Mouse (Mus musculus) urinary bladder, postnatal 14 days (tissue): ENCODE measurements around the gene Yif1a.

Experiments
- DNase-seq: peaks from one replicate; pipeline ENCODE4 v3.0.0; 2021; ENCODE audit warnings: low spot score

Gene Yif1a

DNA sequence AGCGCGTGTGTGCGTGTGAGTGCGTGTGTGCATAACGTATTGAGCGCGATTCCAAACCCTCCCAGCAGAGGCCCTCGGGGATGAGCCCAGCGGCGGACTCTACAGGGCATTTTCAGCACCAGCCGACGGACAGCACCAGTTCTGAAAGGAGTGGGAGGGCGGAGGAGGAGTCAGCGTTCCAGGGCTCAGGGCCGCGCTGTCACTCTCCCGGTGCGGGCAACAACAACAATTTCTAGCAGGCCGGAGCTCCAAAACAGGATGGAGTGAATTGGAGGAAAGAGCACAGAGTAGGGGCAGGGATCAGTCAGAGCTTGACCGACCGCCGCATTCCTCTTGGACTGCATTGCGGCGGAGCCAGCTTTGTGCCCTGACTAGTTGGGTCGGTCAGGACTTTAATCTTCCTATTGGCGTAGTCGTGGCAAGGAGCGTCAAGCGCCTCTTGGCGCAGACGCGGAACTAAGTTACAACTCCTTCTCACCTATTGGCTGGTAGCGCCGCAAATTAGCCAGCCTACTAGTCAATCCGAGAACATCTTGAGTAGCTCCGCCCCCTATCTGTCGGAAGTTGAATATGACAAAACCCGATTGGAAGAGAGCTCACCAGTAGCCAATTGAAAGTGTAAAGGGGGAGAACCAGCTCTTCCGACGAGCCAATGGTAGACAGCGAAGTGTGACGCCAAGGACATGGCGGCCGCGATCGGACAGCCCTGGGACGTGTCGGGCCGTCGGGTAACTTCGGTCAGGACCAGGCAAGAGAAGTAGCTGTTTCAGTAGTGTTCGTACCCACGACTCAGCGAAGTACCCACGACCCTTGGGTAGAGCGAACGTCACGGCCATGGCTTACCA is at the start of gene Yif1a:
Yif1a (plus strand) TSS at position 655 of the 845 bp plus-strand sequence.
- DNase-seq: peak; percentile 95

- peak; percentile 90 for DNase-seq
Observed at GRCm38 (mm10) chr19:5038709-5039156, 49.6 kb upstream of the Yif1a start, which contains the start of the genes B4gat1 and AC124502.3. B4gat1 (plus strand) TSS chr19:5038826. AC124502.3 (plus strand) TSS chr19:5038891.

- DNase-seq: no peak
Observed at GRCm38 (mm10) chr19:5039301-5040114, 48.8 kb upstream of the Yif1a start.

DNA sequence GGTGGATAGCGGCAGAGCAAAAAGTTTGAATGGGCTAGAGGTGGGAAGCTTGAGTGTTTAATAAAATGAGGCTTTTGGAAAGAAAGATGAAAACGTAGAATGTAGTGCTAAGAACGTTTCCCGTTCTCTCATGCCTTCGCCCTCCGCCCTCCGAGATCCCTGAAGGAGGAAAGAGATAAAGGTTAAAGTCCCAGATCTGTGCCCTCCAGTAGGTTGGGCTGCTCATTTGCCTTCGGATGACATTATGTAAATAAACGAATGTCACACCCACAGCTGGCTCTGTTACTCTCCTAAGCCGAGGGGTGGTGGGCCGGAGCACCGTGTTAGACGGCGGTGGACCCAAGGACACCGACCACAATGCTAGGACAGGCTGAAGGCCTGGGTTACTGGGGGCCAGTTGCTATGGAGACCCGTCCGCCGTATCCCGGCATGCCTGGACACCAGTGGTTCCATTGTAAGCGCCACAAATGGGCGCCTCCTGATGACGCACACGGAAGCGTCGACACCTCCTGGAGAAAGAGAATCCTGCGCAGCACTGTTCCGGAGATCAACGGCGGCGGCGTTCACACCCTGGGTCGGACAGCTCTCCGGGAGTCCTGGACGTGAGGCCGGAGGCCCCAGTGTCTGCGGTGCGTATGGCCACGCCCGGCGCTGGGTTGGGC is 47.3 kb upstream of the Yif1a start, which contains the start of gene Brms1:
Brms1 (plus strand) TSS at position 493 of the 662 bp plus-strand sequence.
- DNase-seq: peak; percentile 89

- DNase-seq: no peak
Observed at GRCm38 (mm10) chr19:5041588-5041987, 46.8 kb upstream of the Yif1a start.

- no peak for DNase-seq
Observed at GRCm38 (mm10) chr19:5045531-5045930, 42.8 kb upstream of the Yif1a start.

DNA sequence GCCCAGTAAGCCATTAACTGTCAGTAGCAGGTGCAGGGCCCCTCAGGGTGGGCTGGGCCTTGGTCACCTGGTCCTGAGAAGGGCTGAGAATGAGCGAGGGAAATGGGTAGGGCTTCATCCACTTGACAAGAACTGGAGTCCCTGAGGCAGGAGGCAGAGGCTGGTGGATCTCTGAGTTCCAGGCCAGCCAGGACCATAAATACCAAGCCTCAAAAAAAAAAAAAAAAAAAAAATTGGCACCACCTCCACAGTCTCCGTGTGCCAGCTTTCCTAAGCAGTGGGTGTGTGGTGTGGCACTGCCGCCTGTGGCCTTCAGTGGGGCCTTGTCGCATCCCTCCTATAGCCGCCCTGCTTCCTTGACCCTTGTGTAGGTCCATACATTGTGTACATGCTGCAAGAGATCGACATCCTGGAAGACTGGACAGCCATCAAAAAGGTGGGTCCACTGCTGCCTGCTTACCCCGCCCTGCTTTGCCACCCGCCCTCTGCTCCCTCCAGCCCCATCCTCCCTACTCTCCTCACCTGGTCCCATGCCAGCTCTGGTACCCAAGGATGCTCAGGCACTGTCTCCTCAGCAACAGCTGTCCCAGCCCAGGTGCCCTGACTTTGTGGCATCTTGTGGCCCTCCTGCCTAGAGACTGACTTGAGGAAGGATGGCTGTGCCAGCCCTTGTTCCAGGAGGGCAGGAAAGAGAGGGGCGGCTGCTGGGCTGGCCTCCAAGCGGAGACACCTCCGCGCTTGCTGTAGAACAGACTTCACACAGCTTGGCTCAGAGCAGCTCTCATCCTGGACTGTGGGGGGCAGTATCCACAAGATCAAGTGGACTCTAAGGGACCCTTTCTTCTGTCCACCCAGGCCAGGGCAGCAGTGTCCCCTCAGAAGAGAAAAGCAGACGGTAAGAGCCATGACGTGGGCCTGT is 39.9 kb upstream of the Yif1a start:
- no peak for DNase-seq

DNA sequence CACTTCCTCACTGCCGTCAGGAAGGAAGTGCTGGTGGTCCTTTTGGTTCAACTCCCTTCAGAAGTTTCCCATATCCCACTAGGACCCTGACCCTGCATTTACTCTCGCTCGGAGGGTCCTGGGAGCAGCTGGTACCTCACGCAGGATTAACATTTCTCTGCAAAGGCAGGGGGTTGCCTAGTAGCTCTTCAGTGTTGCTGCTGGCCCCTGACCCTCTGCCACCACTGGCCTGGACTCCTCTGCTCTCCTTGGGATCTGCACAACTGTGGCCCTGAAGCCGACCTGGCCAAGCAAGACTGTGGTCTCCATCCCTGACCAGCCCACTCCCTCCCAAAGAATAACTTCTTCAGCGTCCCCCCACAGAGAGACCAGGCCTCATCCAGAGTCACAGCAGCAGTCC is 39.0 kb upstream of the Yif1a start:
- DNase-seq: no peak

- DNase-seq: peak; percentile 78
Observed at GRCm38 (mm10) chr19:5050047-5050905, 38.1 kb upstream of the Yif1a start, which contains the start of gene Rin1. Rin1 (plus strand) TSS chr19:5050481.

- DNase-seq: no peak
Observed at GRCm38 (mm10) chr19:5051031-5051430, 37.3 kb upstream of the Yif1a start.

DNA sequence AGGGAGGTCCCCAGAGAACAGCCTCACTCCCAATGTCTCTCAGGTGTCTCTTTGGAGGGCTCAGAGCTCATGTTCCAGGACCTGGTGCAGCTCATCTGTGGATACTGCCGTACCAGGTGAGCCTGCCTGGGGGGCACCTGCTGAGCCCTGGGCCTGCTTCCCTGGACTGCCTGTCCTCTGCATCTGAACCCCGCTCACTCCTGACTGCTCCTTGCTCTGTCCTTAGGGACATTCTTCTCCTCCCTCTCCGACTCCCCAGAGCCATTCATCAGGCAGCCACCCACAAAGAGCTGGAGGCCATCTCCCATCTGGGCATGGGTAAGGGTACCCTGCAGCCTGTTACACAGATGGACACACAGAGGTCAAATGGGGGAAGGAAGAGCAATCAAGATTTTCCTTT is 36.8 kb upstream of the Yif1a start:
- DNase-seq: no peak

GRCm38 (mm10) chr19:5052166-5052822 is 36.0 kb upstream of the Yif1a start:
- no peak for DNase-seq

DNA sequence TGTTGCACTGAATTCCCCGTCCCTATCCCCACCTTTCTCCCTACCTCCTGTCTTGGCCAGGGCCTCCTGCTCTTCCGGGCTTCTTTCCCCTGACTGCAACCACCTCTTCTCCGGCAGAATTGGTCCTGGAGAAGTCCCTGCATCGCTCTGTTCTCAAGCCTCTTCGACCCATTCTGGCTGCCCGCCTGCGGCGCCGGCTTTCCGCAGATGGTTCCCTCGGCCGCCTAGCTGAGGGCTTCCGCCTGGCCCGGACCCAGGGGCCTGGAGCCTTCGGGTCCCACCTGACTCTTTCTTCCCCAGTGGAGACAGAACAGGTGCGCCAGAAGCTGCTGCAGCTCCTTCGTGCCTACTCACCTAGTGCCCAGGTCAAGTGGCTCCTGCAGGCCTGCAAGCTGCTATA is 35.5 kb upstream of the Yif1a start:
- no peak for DNase-seq

GRCm38 (mm10) chr19:5053909-5054308 is 34.4 kb upstream of the Yif1a start:
- peak; percentile 66 for DNase-seq

DNA sequence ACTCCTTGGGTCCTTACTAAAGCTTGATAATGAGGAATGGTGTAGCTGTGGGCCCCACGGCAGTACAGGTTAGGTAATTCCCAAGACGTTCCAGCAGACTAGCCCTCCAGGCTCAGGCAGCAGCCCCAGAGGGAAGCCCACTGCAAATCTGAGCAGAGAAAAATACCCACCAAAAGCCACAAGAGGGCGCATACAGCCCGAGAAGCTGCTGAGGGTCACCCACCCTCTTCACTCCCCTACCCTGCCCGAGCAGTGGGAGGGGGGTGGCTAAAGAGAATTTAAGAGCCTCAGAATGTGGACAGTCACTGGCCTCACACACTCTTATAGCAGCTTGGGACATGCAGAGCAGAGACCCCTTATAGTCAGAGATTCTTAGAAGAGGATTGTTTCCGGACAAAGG is 32.1 kb upstream of the Yif1a start:
- no peak for DNase-seq

- DNase-seq: no peak
Observed at GRCm38 (mm10) chr19:5057876-5058775, 30.2 kb upstream of the Yif1a start.

DNA sequence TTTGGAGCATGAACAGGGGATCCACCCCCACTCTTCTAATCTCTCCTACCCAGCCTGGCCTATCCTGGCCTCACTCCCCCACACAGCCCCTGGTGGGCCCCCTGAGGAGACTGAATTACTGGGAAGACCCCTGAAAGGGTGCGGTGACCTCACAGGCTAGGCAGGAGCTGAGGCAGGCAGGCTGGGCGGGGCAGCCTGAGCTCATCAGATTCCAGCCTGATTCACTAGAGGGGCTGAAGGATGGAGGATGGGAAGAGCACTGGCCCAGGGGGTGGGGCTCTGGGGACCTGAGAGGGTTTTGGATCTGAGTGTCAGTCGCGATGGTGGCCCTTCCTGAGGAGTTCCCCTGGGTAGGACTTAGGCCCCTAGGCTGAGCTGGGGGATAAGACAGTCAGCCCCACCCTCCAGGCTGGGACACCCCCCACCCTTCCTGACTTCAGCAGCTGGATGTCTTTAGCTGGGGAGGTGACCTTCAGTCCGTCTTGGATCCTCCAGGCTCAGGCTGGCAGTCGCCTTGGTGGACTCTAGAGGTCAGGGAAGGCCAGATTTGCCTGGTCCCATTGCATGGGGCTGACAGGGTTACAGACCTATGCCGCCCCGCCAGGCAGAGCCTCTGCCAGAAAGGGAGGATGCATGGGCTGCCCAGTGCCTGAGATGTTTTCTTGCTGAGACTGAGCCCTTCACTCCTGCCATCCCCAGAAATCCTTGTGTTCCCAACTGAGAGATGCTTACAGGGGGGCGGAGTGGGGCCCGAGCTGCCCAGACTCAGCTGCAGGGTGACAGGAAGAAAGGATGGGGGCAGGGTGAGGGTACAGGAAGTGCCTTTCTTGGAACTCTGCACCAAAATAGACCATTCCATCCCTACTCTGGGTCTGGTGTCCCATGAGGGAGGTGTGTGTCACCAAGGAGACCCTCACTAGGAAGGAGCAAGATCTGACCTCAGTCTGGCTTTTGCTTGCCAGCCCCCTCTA is 29.3 kb upstream of the Yif1a start:
- peak; percentile 60 for DNase-seq
